Mouse (Mus musculus) Patski (cell line): ENCODE results near the gene Cox19. TPM values are rescaled to one million over a fixed set of nuclear protein-coding genes. Genes with fewer than 3 reads are reported as not detected.
A peak's percentile ranks its signal among the peaks of the same experiment; 100 is the strongest.

Source experiments
- ATAC-seq: fragments of 100-300 bp; one replicate; pipeline ENCODE4 v1.8.0; 2021
- CTCF ChIA-PET: fragments of 350-600 bp; sonication (Branson Sonifier 250); formaldehyde crosslinking; loops from one replicate; lab custom pipeline; 2022; ENCODE audit warnings: inconsistent platforms; lab: Charles Lee
- POLR2A ChIA-PET: fragments of 350-600 bp; sonication (Branson Sonifier 250); formaldehyde crosslinking; loops from one replicate; lab custom pipeline; 2022; ENCODE audit warnings: antibody characterized with exemption, inconsistent platforms; lab: Charles Lee
- DNase-seq: peaks from one replicate; pipeline ENCODE4 v3.0.0-alpha.2; 2011; ENCODE audit warnings: low read depth, low spot score
- H3K27me3 ChIP-seq: fragments of 371-371 bp; one replicate; pipeline ENCODE4 v1.5.1; 2021
- CTCF ChIP-seq: fragments of 100-300 bp; IDR thresholded peaks from one replicate; pipeline ENCODE4 v1.5.1; 2021
- in situ Hi-C: fragments of 300-500 bp; cut with MboI; formaldehyde crosslinking; loops from 3 replicates; pipeline ENCODE4 v1.11.1; 2018; ENCODE audit warnings: low pct_unique_long_range_greater_than_20kb, mixed read lengths
- polyA plus RNA-seq: library from polyadenylated mRNA; unstranded; gene quantifications from one replicate; pipeline ENCODE4 v1.2.3, GENCODE M21; 2021

Cox19 gene
- polyA plus RNA-seq, 1 experiment from 2014 or later, result 66.1 TPM

- ATAC-seq (no peak), DNase-seq (no peak)
- H3K27me3 ChIP-seq, result no peaks in the 10 kb centered on the region
- POLR2A ChIA-PET, result interaction anchor here (0.6 to 1.0 kb wide), 2 partner anchors 8 to 74 kb away, joined by 3 to 7 read pairs; no protein-coding TSS in a partner anchor
- TF ChIP-seq CTCF, result no peak
- in situ Hi-C loops, result loop anchor here (25.0 kb wide), 1 partner anchor 311 kb away; no protein-coding TSS in a partner anchor
- CTCF ChIA-PET, result interaction anchor here (0.7 to 5.0 kb wide), 5 partner anchors 12 to 69 kb away, joined by 3 to 37 read pairs (median 7); no protein-coding TSS in a partner anchor
Measured at GRCm38 (mm10) chr5:139351628-139352027, 410 bp upstream of the Cox19 start.

GRCm38 (mm10) chr5:139349713-139350112, 1.5 kb downstream of the Cox19 start:
- in situ Hi-C loops, result loop anchor here (10.0 to 25.0 kb wide), 2 partner anchors 313 to 505 kb away; no protein-coding TSS in a partner anchor
- H3K27me3 ChIP-seq, result no peaks in the 10 kb centered on the region
- CTCF ChIA-PET, result interaction anchor here (0.7 to 4.6 kb wide), 3 partner anchors 18 to 29 kb away, joined by 3 to 37 read pairs (median 7); no protein-coding TSS in a partner anchor
- DNase-seq (no peak), ATAC-seq (no peak)
- no peak for TF ChIP-seq CTCF
- POLR2A ChIA-PET, result no interaction called here

- no peak for DNase-seq
- ATAC-seq, result no peak
- CTCF ChIA-PET, result interaction anchor here (1.0 to 3.4 kb wide), 4 partner anchors 10 to 65 kb away, joined by 3 to 18 read pairs (median 14); partner anchors contain the start of gene Adap1
- POLR2A ChIA-PET, result interaction anchor here (0.6 to 1.3 kb wide), 4 partner anchors 9 to 241 kb away, joined by 3 to 5 read pairs (median 4); partner anchors contain the start of gene Get4
- no peaks in the 10 kb centered on the region for H3K27me3 ChIP-seq
- in situ Hi-C loops, result loop anchor here (10.0 kb wide), 1 partner anchor 502 kb away; no protein-coding TSS in a partner anchor
- no peak for TF ChIP-seq CTCF
Measured at GRCm38 (mm10) chr5:139347225-139347624, 4.0 kb downstream of the Cox19 start.

- ATAC-seq (no peak), DNase-seq (no peak)
- H3K27me3 ChIP-seq, result no peaks in the 10 kb centered on the region
- TF ChIP-seq CTCF, result no peak
- CTCF ChIA-PET, result interaction anchor here (1.1 to 5.0 kb wide), 4 partner anchors 9 to 93 kb away, joined by 3 to 35 read pairs (median 18); partner anchors contain the start of genes Cyp2w1 and Get4
- POLR2A ChIA-PET, result interaction anchor here (1.0 kb wide), 2 partner anchors 13 to 89 kb away, joined by 3 to 4 read pairs; no protein-coding TSS in a partner anchor
- in situ Hi-C loops, result loop anchor here (10.0 kb wide), 1 partner anchor 501 kb away; no protein-coding TSS in a partner anchor
Measured at GRCm38 (mm10) chr5:139345364-139345714, 5.9 kb downstream of the Cox19 start.

- ATAC-seq, result peak; percentile 78
Measured at GRCm38 (mm10) chr5:139344687-139345363, 6.4 kb downstream of the Cox19 start.

GRCm38 (mm10) chr5:139344021-139344686, 7.1 kb downstream of the Cox19 start:
- POLR2A ChIA-PET, result interaction anchor here (0.5 to 2.0 kb wide), 7 partner anchors 8 to 1226 kb away, joined by 3 to 7 read pairs (median 3); partner anchors contain the start of gene Cyp2w1
- DNase-seq, result no peak
- no peaks in the 10 kb centered on the region for H3K27me3 ChIP-seq
- in situ Hi-C loops, result loop anchor here (10.0 kb wide), 1 partner anchor 499 kb away; no protein-coding TSS in a partner anchor
- ATAC-seq, result peak; percentile 24
- TF ChIP-seq CTCF, result peak; percentile 98
- CTCF ChIA-PET, result interaction anchor here (0.7 to 5.0 kb wide), 8 partner anchors 9 to 92 kb away, joined by 3 to 35 read pairs (median 4); partner anchors contain the start of genes Cyp2w1 and Get4

More at GRCm38 (mm10) chr5:139344687-139345363, 6.4 kb downstream of the Cox19 start:
- no peaks in the 10 kb centered on the region for H3K27me3 ChIP-seq
- TF ChIP-seq CTCF, result no peak
- in situ Hi-C loops, result loop anchor here (10.0 kb wide), 1 partner anchor 500 kb away; no protein-coding TSS in a partner anchor
- no peak for DNase-seq
- ChIA-PET CTCF (interaction anchor here (0.7 to 5.0 kb wide), 5 partner anchors 9 to 93 kb away, joined by 3 to 35 read pairs (median 4); partner anchors contain the start of genes Cyp2w1 and Get4), POLR2A (interaction anchor here (0.7 to 2.0 kb wide), 5 partner anchors 9 to 386 kb away, joined by 3 to 5 read pairs (median 3); no protein-coding TSS in a partner anchor)

- CTCF ChIA-PET, result interaction anchor here (1.1 to 5.8 kb wide), 3 partner anchors 15 to 57 kb away, joined by 3 to 35 read pairs (median 4); partner anchors contain the start of genes Cox19 and Cyp2w1
- ATAC-seq, result no peak
- no peaks in the 10 kb centered on the region for H3K27me3 ChIP-seq
- no peak for DNase-seq
- POLR2A ChIA-PET, result no interaction called here
- in situ Hi-C loops, result no loop called here
- no peak for TF ChIP-seq CTCF
Measured at GRCm38 (mm10) chr5:139338891-139339290, 12.3 kb downstream of the Cox19 start.

GRCm38 (mm10) chr5:139338403-139338802, 12.8 kb downstream of the Cox19 start:
- in situ Hi-C loops, result no loop called here
- DNase-seq (no peak), ATAC-seq (no peak)
- POLR2A ChIA-PET, result interaction anchor here (1.1 kb wide), 1 partner anchor 9 kb away, joined by 4 read pairs; no protein-coding TSS in a partner anchor
- H3K27me3 ChIP-seq, result no peaks in the 10 kb centered on the region
- CTCF ChIA-PET, result interaction anchor here (1.3 to 5.8 kb wide), 2 partner anchors 15 to 18 kb away, joined by 4 to 35 read pairs; partner anchors contain the start of genes Cox19 and Cyp2w1
- no peak for TF ChIP-seq CTCF

- no peak for DNase-seq
- POLR2A ChIA-PET, result interaction anchor here (1.1 kb wide), 1 partner anchor 9 kb away, joined by 4 read pairs; no protein-coding TSS in a partner anchor
Measured at GRCm38 (mm10) chr5:139337826-139338370, 13.3 kb downstream of the Cox19 start.

More at GRCm38 (mm10) chr5:139337826-139338370, 13.3 kb downstream of the Cox19 start:
- no peak for ATAC-seq
- CTCF ChIA-PET, result interaction anchor here (5.8 kb wide), 1 partner anchor 16 kb away, joined by 35 read pairs; the partner anchor contains the start of genes Cox19 and Cyp2w1
- in situ Hi-C loops, result no loop called here
- no peak for TF ChIP-seq CTCF
- H3K27me3 ChIP-seq, result no peaks in the 10 kb centered on the region
